Mouse (Mus musculus): ENCODE measurements around the gene Jpt1. TPM values are rescaled to one million over a fixed set of nuclear protein-coding genes. Genes with fewer than 3 reads are reported as not detected.
"Not testable (repeated sequence)": the region's sequence is repeated elsewhere in the genome, so short reads cannot be mapped to it uniquely, and the experiment has no call there.

Gene Jpt1
- polyA plus RNA-seq, 2 experiments from 2014 or later: 506 to 510 TPM

DNA sequence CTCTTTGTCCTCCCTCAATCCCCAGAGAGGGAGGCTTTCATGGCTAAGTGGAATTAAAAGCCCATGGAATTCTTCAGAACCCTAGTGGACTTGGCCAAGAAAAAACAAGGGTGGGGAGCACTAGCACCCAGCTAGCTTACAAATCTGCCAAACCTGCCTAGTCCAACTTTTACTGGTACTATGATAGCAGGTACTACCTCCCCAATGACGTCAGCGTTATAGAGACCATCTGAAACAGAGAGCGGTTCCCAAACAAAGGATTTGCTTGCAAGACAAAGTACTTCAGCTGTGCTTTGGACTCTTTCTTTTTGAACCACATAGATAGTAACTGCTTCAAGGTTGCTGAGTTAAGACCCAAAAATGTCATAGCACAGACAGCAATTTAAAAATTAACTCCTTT is 2.2 kb downstream of the Jpt1 start:
- no peak for ATAC-seq

DNA sequence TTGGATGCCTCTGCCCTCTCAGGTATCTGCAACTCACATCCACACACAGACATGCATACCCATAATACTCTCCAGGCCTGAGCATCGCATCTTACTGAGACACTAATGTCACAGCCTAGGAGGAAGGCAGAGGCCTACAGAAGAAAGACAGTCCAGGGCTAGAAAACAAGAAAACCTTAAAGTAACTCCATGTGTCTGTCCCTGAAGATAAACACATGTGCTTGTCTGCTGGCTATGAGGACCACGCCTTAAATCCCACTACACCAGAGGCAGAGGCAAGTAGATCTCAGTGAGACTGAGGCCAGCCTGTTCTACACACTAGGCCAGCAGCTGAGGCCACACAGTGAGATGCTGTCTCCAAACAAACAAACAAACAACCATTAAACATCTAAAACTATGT is 3.1 kb downstream of the Jpt1 start:
- no peak for ATAC-seq

DNA sequence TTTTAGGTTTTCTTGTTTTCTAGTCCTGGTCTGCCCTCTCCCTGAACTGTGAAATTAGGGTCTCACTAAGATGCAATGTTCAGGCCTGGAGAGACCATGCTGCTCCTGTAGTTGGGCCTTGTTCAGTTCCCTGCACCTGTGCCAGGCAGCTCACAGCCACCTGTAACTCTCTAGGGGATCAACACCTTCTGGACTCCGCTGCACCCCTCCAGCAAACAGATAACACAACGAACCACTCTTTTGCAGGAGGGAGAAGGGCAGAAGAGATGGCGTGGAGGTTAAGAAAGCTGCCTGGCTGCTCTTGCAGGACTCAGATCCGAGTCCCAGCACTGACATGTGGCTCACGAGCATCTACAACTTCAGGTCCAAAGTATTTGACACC is 3.7 kb downstream of the Jpt1 start:
- no peak for ATAC-seq

DNA sequence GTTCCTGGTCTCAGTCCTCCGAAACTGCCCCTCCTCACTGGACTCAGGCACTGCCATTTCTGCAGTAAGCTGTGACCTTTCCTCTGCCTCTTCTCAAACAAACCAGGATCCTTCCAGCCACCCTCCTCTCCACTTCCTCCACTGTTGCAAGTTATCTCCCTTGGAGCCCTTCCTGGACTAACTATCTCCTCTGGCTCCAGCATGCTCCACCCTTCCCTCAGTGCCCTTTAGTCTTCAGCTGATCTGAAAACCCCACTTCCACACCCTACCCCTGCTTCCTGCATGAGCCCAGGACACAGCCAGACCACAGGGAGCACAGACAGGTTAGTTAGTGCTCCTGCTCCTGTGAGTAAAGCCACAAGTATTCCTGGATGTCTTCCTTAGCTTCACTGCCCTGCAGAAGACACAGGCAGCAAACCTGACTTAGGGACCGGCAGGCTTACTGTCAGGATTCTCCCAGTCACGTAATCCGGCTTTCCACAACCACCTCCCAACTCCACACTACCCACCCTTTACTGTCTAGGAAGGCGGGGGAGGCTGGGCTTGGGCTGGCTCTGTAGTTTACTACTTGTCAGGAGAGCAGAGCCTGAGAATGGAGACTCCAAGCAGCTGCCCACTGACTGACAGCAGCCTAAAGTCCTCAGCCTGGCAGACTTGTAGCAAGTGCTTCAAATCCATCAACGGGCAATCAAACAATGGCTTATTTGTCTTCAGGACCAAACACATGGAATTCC is 4.2 kb downstream of the Jpt1 start:
- no peak for ATAC-seq

DNA sequence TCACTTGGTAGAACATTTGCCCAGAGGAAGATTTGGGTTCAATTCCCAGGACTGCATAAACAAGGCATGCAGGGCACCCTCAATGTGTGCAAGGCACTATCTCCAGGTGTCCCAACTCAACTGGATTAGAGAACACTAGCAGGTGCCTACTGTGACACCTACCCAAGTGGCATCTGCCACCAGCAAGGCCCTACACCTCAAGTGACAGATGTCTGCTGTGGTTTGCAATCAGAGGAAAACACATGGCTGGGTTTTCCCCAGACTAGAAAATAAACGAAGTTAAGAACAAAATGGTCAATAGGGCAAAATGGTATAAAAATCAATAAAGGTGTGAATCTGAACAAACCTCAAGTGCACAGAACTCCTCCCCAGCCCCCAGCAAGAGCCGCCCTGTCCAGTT is 6.1 kb downstream of the Jpt1 start:
- peak; percentile 65 for ATAC-seq

- no peak for ATAC-seq
These were observed 7.6 kb downstream of the Jpt1 start for GRCm38 (mm10) chr11:115506586-115506985.

- ATAC-seq: no peak
These were observed 11.6 kb downstream of the Jpt1 start for GRCm38 (mm10) chr11:115502636-115503035.

DNA sequence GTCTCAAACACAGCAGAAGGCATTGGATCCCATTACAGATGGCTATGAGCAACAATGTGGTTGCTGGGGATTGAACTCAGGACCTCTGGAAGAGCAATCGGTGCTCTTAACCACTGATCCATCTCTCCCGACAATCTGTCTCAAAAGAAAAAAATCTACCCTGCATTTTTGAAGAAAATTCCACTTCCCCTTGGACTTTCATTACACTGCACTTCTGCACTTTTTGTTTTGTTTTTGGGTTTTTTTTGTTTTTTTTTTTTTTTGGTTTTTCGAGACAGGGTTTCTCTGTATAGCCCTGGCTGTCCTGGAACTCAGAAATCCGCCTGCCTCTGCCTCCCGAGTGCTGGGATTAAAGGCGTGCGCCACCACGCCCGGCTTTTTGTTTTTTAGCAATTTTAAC is 17.6 kb downstream of the Jpt1 start:
- not testable (repeated sequence) for ATAC-seq

DNA sequence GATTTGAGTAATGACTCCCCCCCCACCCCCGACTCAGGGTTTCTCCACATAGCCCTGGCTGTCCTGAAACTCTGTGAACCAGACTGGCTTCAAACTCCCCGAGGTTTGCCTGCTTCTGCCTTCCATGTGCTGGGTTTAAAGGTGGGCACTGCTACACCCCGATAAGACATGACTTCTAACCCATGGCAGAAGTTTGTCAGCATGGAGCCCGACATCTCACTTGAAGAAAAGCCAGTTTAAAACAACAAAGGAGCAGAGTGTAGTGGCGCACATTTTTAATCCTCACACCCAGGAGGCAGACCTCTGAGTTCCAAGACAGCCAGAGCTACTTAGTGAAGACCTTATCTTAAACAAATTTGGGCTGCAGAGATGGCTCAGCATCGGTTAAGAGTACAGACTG is 21.8 kb downstream of the Jpt1 start:
- no peak for ATAC-seq

DNA sequence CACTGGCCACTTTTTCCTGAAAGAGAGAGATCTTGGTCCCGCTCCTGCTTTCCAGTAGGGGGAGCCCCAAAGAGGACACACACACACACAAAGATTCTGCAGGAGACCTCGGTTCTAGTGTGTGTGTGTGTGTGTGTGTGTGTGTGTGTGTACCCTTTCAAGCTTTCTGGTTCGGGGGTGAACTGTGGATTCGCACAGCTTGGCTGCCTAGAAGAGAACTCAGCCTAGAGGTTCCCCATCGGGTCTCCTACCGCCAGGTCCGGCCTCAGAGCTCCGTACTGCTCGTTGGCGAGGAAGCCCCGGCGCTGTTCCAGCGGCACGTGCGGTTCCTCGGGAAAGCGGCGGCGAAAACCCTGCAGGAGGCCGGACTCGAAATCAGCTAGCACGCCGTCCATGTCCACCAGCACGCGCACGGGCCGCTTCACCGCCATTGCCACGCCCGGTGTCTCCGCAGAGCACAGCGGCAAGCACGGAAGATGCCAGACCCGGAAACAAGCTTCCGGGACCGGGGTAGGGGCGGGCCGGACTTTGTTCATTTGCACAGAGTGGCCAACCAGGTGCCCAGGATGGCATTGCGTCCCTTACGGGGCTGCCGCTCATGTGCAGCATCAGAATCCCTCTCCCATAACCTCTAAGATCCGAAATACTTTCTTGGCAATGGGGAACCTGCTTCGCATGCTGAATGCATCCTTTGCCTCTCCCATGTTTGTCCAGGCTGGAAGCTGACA is 22.7 kb downstream of the Jpt1 start, which contains the start of gene Nt5c:
TSS of gene Nt5c (minus strand) at position 507 of the 728 bp plus-strand sequence.
- peak; percentile 99 for ATAC-seq

GRCm38 (mm10) chr11:115490441-115491355 is 23.5 kb downstream of the Jpt1 start:
- ATAC-seq: no peak

- ATAC-seq: no peak
These were observed 25.6 kb downstream of the Jpt1 start for GRCm38 (mm10) chr11:115488551-115489104.

GRCm38 (mm10) chr11:115485155-115485554 is 29.0 kb downstream of the Jpt1 start:
- ATAC-seq: no peak

GRCm38 (mm10) chr11:115483726-115484125 is 30.5 kb downstream of the Jpt1 start:
- peak; percentile 16 for ATAC-seq

GRCm38 (mm10) chr11:115483278-115483677 is 30.9 kb downstream of the Jpt1 start:
- no peak for ATAC-seq

DNA sequence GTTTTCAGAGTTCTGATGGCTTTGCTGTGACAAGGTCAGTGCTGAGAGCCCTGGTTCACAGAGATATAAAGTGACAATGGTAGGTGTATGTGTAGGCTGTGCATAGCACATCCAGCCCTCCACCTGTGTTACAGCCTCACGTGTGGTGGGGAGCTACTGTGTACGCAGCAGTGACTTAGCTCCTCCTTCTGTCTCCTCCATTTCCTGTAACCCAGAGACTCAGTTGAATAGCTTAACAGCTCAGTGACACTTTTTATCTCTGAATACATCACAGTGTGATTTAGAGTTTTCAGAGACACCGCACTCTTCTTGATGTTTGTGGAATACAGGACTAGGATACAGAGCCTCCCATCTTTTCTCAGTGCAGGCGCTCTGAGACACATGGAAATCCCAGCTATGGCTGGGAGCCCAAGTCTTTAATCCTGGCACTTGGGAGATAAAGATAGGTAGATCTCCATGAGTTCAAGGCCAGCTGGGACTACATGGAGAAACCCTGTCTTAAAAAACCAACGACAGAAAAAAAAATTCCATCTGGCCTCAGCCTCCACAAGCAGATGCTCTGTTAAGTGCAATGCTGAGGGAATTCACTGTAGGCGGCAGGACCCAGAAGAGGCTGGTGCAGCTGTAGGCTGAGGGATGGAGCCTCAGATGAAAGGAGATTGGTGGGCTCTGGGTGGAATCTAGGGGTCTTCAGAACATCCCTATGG is 32.5 kb downstream of the Jpt1 start:
- ATAC-seq: peak; percentile 85

- no peak for ATAC-seq
These were observed 35.8 kb downstream of the Jpt1 start for GRCm38 (mm10) chr11:115478296-115478938.

GRCm38 (mm10) chr11:115477388-115477787 is 36.8 kb downstream of the Jpt1 start:
- peak; percentile 20 for ATAC-seq

GRCm38 (mm10) chr11:115476630-115477029 is 37.6 kb downstream of the Jpt1 start:
- not testable (repeated sequence) for ATAC-seq

- ATAC-seq: no peak
These were observed 38.4 kb downstream of the Jpt1 start for GRCm38 (mm10) chr11:115475758-115476237.

DNA sequence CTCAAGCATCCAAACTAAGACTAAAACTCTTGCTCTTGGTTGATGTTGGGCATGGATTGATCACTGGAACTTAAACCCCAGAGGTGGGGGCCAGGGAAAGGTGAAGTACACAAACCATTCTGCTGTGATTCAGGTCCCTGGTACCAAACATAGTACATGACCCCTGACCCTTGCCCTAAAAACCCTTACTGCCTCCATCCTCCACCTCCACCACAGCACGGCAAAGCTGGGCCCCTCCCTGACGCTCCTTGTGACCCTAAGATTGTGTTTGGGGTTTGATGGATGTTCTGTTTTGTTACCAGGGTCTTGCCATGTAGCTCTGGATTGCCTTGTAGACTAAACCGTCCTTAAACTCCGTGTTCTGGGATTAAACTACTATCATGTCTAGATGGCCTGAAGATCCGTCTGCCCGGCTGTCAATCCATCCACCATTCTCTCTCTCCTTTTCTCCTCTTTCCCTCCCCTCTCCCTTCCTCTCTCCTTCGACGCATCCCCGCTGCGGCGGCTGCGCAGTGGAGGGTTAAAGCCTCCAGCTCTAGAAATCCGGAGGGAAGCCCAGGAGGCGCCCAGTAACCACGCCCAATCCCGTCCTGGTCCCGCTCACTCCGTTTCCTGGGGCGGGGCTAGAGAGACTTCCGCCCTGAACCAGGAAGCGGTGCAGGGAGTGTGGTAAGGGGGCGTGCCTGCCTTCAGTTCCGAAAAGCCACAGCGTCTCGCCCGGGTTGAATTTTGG is 39.0 kb downstream of the Jpt1 start, which contains the start of gene Armc7:
TSS of gene Armc7 (plus strand) at position 643 of the 733 bp plus-strand sequence.
- peak; percentile 90 for ATAC-seq

Measured in activated CD4-positive, CD25-positive, alpha-beta regulatory T cell, adult 4 months (primary cell).